Mouse (Mus musculus): ENCODE results near the gene Slc4a7. TPM values are rescaled to one million over a fixed set of nuclear protein-coding genes. Genes with fewer than 3 reads are reported as not detected.

Gene Slc4a7
- polyA plus RNA-seq, 1 experiment from 2014 or later: 4.6 TPM

GRCm38 (mm10) chr14:14834266-14834665 is 132.2 kb downstream of the Slc4a7 start:
- H3K79me2 ChIP-seq (ENCODE audit: inconsistent target): no peaks in the 10 kb centered on the region
- no peaks in the 10 kb centered on the region for H3K36me3 ChIP-seq (ENCODE audit: inconsistent target)
- no peak overlapping the region for H3K27ac ChIP-seq
- H3K4me3 ChIP-seq (ENCODE audit: inconsistent target): no peak overlapping the region
- WGBS (ENCODE audit: missing documents): 90% methylated on average over 2 of the region's 2 CpGs

- Histone ChIP-seq H3K27ac (no peak overlapping the region), H3K79me2 (ENCODE audit: inconsistent target) (no peaks in the 10 kb centered on the region), H3K4me3 (ENCODE audit: inconsistent target) (no peak overlapping the region), H3K36me3 (ENCODE audit: inconsistent target) (no peaks in the 10 kb centered on the region)
- 92% methylated on average over 4 of the region's 4 CpGs for WGBS (ENCODE audit: missing documents)
Observed at GRCm38 (mm10) chr14:14837627-14838026, 135.5 kb downstream of the Slc4a7 start.

GRCm38 (mm10) chr14:14838109-14838508 is 136.0 kb downstream of the Slc4a7 start:
- Histone ChIP-seq H3K4me3 (ENCODE audit: inconsistent target) (no peak overlapping the region), H3K79me2 (ENCODE audit: inconsistent target) (no peaks in the 10 kb centered on the region), H3K36me3 (ENCODE audit: inconsistent target) (no peaks in the 10 kb centered on the region), H3K27ac (no peak overlapping the region)
- WGBS (ENCODE audit: missing documents): 86% methylated on average over 1 of the region's 1 CpGs

GRCm38 (mm10) chr14:14842734-14843530 is 140.9 kb downstream of the Slc4a7 start:
- no peaks in the 10 kb centered on the region for H3K36me3 ChIP-seq (ENCODE audit: inconsistent target)
- H3K4me3 ChIP-seq (ENCODE audit: inconsistent target): no peak overlapping the region
- no peaks in the 10 kb centered on the region for H3K79me2 ChIP-seq (ENCODE audit: inconsistent target)
- 73% methylated on average over 8 of the region's 8 CpGs for WGBS (ENCODE audit: missing documents)
- no peak overlapping the region for H3K27ac ChIP-seq

Other genes with a start within 250 kb of the Slc4a7 start
- gene Nek10, start 101.1 kb downstream of the Slc4a7 start, polyA plus RNA-seq (2018): 0.03 to 0.07 TPM (median 0.07 TPM) in 3 replicates